Mouse (Mus musculus) limb, embryonic 10.5 days (tissue): Measurements from ENCODE around the gene Lrr1. TPM values are rescaled to one million over a fixed set of nuclear protein-coding genes. Genes with fewer than 3 reads are reported as not detected.

Experiments
- DNase-seq: peaks from one replicate; pipeline ENCODE4 v3.0.0-alpha.2; 2017; ENCODE audit warnings: low spot score
- H3K27ac ChIP-seq: fragments of 300-500 bp; sonication (generic); 2 replicates; pipeline ENCODE4 v1.5.1; 2016; ENCODE audit warnings: mild to moderate bottlenecking
- H3K27me3 ChIP-seq: fragments of 300-500 bp; sonication (generic); 2 replicates; pipeline ENCODE4 v1.6.1; 2016; ENCODE audit warnings: low read depth, mild to moderate bottlenecking; ENCODE audit not compliant: poor library complexity, severe bottlenecking
- H3K36me3 ChIP-seq: fragments of 300-500 bp; sonication (generic); 2 replicates; pipeline ENCODE4 v1.6.1; 2016; ENCODE audit warnings: mild to moderate bottlenecking, moderate library complexity
- H3K4me1 ChIP-seq: fragments of 300-500 bp; sonication (generic); 2 replicates; pipeline ENCODE4 v1.6.1; 2016
- H3K4me3 ChIP-seq: fragments of 300-500 bp; sonication (generic); 2 replicates; pipeline ENCODE4 v1.5.1; 2016; ENCODE audit warnings: mild to moderate bottlenecking, moderate library complexity
- H3K9me3 ChIP-seq: fragments of 300-500 bp; sonication (generic); replicated peaks from 2 replicates; pipeline ENCODE4 v1.6.1; 2016; ENCODE audit warnings: mild to moderate bottlenecking
- WGBS: fragments of 180-500 bp; shearing (Covaris S2); methylation state at CpG from one replicate; pipeline ENCODE4 v1.1.7; 2016; 5-methylcytosine and 5-hydroxymethylcytosine counted together
- polyA plus RNA-seq: library from polyadenylated mRNA; unstranded; fragments of >200 nt; fragmentation: Nextera tagmentation; extraction: Ambion mirVana; gene quantifications from 2 replicates; pipeline ENCODE4 v1.2.1, GENCODE M21; 2016

Lrr1 gene
- polyA plus RNA-seq, 1 experiment from 2014 or later = 30.6 TPM

DNA sequence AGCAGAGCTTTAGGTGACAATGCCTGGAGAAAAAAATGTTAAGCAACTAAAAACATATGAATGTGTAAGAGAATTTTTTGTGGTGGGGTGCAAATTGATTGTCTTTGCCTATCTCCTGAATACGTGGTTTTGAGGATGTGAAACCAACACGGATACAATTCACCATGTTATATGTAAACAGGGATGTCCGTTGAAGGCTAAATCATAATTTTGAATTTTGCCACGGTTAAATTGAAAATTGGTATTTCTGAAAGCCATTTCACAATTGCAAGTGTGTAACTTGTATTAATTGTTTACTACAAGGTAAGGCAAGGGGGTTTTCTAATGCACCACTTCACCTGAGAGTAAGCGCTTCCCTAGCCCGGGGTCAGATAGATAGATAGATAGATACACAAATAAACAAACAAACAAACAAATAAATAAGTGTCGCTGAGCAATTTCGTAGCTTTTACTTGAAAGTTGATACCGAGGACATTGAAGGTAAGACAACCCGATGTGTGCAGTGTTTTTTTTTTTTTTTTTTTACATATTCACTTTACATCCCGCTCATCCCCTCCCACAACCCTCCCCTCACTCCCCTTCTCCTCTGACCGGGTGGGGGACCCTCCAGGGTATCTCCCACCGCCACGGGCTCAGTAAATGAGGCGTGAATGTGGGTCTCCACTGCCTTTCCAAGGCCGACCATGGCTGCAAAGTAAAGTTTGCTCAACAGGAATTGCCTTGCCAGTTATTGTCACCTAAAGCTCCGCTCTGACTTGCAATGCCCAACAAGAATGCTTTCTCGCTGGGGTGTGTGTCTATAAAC is 756 bp upstream of the Lrr1 start:
- Histone ChIP-seq H3K9me3 (no peaks in the 10 kb centered on the region), H3K27ac (peak overlapping the region; percentile 98), H3K4me1 (peaks cover 9% of the 10 kb centered on the region), H3K4me3 (peak overlapping the region; percentile 94), H3K36me3 (peaks cover 11% of the 10 kb centered on the region), H3K27me3 (no peaks in the 10 kb centered on the region)
- WGBS = 9% methylated on average over 18 of the region's 18 CpGs
- no peak for DNase-seq

DNA sequence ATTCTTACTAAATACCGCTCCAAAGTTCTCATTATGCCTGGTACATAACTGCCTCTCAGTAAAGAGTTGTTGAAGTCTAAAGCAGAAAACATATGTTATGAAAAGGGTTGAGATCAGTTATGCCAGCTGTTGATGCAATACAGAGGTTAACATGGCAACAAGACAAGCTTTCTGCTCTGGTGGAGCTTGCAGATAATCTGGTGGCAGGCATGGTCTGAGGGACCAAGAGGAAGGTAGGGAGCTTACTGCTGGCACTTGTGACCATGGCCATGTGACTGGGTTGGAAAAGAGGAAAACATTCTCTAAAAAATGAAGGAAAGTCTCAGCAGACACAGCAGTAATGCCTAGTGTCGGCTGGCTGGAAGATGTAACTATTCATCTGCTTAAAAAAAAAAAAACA is 2.7 kb downstream of the Lrr1 start:
- 94% methylated on average over 2 of the region's 2 CpGs for WGBS
- Histone ChIP-seq H3K9me3 (no peaks in the 10 kb centered on the region), H3K4me3 (no peak overlapping the region), H3K27me3 (no peaks in the 10 kb centered on the region), H3K36me3 (peaks cover 45% of the 10 kb centered on the region), H3K27ac (no peak overlapping the region), H3K4me1 (peaks cover 9% of the 10 kb centered on the region)
- DNase-seq = no peak

DNA sequence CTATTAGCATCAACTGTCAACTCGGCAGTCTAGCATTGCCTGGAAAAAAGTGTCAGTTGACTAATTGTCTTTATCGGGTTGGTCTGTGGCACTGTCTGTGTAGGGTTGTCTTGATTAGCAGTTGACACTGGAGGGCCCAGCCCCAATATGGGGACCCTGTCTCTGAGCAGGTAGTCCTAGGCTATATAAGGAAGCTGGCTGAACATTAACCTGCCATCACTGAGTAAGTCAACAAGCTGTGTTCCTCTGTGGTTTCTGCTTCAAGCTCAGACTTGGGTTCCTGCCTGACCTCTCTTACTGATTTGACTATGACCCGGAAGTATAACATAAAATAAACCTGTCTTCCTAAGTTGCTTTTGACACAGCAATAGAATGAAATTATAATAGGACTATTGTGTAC is 7.4 kb downstream of the Lrr1 start:
- no peaks in the 10 kb centered on the region for H3K4me1 ChIP-seq
- H3K27me3 ChIP-seq = no peaks in the 10 kb centered on the region
- H3K9me3 ChIP-seq = no peaks in the 10 kb centered on the region
- no peak overlapping the region for H3K27ac ChIP-seq
- peaks cover 80% of the 10 kb centered on the region for H3K36me3 ChIP-seq
- DNase-seq = peak; percentile 17
- WGBS = 97% methylated on average over 3 of the region's 3 CpGs
- H3K4me3 ChIP-seq = no peak overlapping the region

DNA sequence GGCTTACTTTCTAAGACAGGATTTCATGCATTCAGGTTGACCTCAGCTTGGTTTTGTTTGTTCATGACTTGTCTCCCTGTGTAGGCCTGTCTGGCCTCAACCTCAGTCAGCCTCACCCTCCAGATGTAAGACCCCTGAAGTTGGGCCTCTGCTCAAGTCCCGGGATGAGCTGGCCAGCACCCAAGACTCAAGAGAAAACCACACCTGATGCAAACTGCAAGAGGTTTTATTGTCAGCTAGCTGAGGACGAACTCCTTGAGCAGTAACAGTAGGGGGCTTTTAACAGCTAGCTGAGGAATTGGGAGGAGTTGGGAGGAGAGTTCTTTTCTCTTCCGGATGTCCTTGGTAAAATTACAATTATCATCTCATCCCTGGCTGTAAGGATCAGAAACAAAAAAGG is 8.9 kb downstream of the Lrr1 start:
- H3K27ac ChIP-seq = no peak overlapping the region
- H3K4me3 ChIP-seq = no peak overlapping the region
- H3K9me3 ChIP-seq = no peaks in the 10 kb centered on the region
- no peaks in the 10 kb centered on the region for H3K27me3 ChIP-seq
- WGBS = 87% methylated on average over 3 of the region's 3 CpGs
- peak; percentile 20 for DNase-seq
- no peaks in the 10 kb centered on the region for H3K4me1 ChIP-seq
- H3K36me3 ChIP-seq = peaks cover 87% of the 10 kb centered on the region

DNA sequence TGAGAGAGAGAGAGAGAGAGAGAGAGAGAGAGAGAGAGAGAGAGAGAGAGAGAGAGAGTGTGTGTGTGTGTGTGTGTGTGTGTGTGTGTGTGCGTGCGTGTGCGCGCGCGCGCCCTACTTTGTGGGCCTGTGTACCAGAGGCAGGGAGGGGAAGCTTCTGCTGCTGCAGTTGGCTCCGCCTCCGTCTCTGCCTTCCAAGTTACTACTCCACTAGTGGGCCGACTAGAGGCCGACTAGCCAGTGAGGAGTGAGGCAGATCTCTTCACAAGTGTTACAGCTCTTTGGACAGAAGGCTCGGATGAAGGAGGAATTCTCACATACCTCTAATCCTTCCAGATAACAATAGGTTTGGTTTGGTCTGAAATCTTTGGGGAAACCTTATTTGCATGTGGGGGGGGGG is 10.8 kb downstream of the Lrr1 start:
- Histone ChIP-seq H3K36me3 (peaks cover 70% of the 10 kb centered on the region), H3K4me3 (no peak overlapping the region), H3K9me3 (no peaks in the 10 kb centered on the region), H3K4me1 (no peaks in the 10 kb centered on the region), H3K27me3 (no peaks in the 10 kb centered on the region), H3K27ac (no peak overlapping the region)
- peak; percentile 25 for DNase-seq
- 79% methylated on average over 12 of the region's 12 CpGs for WGBS

DNA sequence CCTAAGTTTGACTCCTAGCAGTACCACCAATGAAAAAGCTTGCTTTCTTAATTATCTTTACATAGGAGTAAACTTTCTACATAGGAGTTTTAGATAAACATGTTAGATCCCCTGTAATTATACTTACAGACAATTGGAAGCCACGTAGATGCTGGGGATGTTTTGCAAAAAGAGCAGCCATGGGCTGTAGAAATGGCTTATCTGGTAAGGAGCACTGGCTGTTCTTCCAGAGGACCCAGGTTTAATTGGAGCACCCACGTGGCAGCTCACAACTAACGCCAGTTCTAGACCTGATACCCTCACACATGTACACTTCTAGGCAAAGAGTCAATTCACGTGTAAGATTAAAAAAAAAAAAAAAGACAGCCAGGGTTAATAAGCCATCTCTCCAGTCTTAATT is 13.2 kb downstream of the Lrr1 start:
- Histone ChIP-seq H3K27ac (no peak overlapping the region), H3K9me3 (no peaks in the 10 kb centered on the region), H3K27me3 (no peaks in the 10 kb centered on the region), H3K4me3 (no peak overlapping the region), H3K36me3 (peaks cover 53% of the 10 kb centered on the region), H3K4me1 (peaks cover 13% of the 10 kb centered on the region)
- WGBS = 90% methylated on average over 4 of the region's 4 CpGs
- DNase-seq = no peak

DNA sequence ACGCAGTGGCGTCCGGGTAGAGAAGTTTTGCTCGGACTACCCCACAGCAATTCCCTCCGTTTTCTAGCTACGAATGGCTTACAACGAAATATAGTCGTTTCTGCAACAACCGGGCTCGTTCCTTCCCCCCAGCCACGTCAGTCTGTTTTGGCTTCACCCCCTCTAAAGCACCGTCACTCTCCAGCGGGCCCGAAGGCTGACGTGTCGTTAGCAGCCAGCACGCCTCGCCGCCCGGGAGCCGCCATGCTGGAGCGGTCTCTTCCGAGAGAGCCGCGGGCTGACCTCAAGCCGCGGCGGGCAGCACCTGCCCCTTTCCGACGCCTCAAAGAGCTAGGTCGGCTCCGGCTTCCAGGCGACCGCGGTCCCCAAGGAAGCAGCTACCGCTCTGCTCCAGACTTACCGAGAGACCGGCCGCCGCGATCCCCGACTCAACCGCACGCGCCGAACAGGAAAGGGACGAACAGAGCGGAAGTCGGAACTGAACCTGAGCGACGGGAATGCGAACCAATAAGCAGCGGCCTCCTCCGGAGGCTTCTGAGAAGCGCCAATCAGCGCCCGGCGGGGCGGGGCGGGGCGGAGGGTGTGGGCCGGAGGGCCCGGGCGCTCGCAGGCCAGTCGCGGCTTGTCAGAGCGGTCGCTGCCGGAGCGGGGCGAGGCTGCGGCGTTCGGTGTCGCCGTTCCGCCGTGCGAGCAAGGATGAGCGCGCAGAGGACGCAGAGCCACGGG is 15.1 kb downstream of the Lrr1 start, which contains the start of the genes Rpl36al and Mgat2:
Gene Rpl36al (minus strand): TSS at position 501 of the 726 bp plus-strand sequence.
Gene Mgat2 (plus strand): TSS at position 575 of the 726 bp plus-strand sequence.
- H3K9me3 ChIP-seq = no peaks in the 10 kb centered on the region
- WGBS = 0% methylated on average over 84 of the region's 84 CpGs
- peak; percentile 98 for DNase-seq
- H3K4me3 ChIP-seq = peak within 1 kb of the TSS; percentile 87
- peaks cover 43% of the 10 kb centered on the region for H3K36me3 ChIP-seq
- peak within 1 kb of the TSS; percentile 96 for H3K27ac ChIP-seq
- peaks cover 16% of the 10 kb centered on the region for H3K4me1 ChIP-seq
- H3K27me3 ChIP-seq = no peaks in the 10 kb centered on the region

DNA sequence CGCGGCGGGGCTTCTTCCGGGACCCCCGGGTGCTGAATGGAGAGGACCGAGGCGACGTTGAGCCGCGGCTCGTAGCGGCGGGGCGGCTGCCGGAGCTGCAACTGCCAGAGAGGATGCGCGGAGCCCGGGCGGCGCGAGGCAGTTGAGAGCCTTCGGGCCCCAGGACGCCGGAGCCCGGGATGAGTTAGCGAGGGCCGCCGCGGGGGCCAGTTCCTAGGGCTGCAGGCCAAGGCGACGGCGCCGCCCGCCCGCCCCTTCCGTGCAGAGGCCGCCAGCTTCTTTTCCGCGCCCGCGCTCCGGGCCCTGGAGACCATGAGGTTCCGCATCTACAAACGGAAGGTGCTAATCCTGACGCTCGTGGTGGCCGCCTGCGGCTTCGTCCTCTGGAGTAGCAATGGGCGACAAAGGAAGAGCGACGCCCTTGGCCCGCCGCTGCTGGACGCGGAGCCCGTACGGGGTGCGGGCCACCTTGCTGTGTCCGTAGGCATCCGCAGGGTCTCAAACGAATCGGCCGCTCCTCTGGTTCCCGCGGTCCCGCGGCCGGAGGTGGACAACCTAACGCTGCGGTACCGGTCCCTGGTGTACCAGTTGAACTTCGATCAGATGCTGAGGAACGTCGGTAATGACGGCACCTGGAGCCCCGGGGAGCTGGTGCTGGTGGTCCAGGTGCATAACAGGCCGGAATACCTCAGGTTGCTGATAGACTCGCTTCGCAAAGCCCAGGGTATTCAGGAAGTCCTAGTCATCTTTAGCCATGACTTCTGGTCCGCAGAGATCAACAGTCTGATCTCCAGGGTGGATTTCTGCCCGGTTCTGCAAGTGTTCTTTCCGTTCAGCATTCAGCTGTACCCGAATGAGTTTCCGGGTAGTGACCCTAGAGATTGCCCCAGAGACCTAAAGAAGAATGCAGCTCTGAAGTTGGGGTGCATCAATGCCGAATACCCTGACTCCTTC is 16.0 kb downstream of the Lrr1 start:
- peaks cover 44% of the 10 kb centered on the region for H3K36me3 ChIP-seq
- peak overlapping the region; percentile 87 for H3K4me3 ChIP-seq
- 4% methylated on average over 78 of the region's 86 CpGs for WGBS
- no peaks in the 10 kb centered on the region for H3K9me3 ChIP-seq
- no peaks in the 10 kb centered on the region for H3K27me3 ChIP-seq
- H3K27ac ChIP-seq = peak overlapping the region; percentile 96
- H3K4me1 ChIP-seq = peaks cover 16% of the 10 kb centered on the region
- DNase-seq = peak; percentile 76

DNA sequence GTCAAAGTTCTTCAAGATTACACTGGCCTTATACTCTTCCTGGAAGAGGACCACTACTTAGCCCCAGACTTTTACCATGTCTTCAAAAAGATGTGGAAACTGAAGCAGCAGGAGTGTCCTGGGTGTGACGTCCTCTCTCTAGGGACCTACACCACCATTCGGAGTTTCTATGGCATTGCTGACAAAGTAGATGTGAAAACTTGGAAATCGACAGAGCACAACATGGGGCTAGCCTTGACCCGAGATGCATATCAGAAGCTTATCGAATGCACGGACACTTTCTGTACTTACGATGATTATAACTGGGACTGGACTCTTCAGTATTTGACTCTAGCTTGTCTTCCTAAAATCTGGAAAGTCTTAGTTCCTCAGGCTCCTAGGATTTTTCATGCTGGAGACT is 16.8 kb downstream of the Lrr1 start:
- Histone ChIP-seq H3K27ac (peak overlapping the region; percentile 96), H3K9me3 (no peaks in the 10 kb centered on the region), H3K27me3 (no peaks in the 10 kb centered on the region), H3K4me1 (peaks cover 16% of the 10 kb centered on the region), H3K4me3 (peak overlapping the region; percentile 87), H3K36me3 (peaks cover 48% of the 10 kb centered on the region)
- WGBS = 84% methylated on average over 7 of the region's 7 CpGs
- peak; percentile 25 for DNase-seq

DNA sequence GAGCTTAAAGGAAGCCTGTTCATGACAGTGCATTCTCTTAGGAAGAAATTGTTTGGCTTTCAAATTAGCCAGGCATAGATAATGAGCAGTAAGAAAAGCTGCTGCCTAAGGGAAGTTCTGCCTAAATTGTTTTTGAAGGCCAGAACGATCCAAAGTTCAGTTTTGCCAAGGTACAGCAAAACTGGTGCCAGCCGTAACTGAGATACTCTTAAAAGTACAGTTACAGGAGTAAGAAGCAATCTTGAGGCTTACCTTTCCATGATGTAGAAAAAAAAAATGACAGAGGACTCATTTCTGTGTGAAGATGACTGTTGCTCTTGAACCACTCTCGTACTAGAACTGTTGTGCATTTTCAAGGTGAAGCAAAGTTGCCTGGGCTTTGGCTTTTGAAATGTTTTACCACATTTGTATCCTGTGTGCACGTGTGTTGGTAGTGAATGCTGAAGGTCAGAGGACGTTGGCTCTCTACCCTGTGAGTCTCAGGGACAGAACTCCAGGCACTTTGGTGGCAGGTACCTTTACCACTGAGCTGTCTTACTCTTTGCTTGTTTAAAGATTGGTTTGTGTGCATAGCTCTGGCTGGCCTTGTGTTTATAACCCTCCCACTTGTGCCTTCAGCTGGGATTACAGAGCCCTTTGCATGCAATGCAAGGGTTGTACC is 18.3 kb downstream of the Lrr1 start:
- 80% methylated on average over 5 of the region's 5 CpGs for WGBS
- H3K27me3 ChIP-seq = no peaks in the 10 kb centered on the region
- H3K4me1 ChIP-seq = peaks cover 16% of the 10 kb centered on the region
- H3K27ac ChIP-seq = no peak overlapping the region
- H3K36me3 ChIP-seq = peaks cover 52% of the 10 kb centered on the region
- peak; percentile 18 for DNase-seq
- no peaks in the 10 kb centered on the region for H3K9me3 ChIP-seq
- H3K4me3 ChIP-seq = no peak overlapping the region

DNA sequence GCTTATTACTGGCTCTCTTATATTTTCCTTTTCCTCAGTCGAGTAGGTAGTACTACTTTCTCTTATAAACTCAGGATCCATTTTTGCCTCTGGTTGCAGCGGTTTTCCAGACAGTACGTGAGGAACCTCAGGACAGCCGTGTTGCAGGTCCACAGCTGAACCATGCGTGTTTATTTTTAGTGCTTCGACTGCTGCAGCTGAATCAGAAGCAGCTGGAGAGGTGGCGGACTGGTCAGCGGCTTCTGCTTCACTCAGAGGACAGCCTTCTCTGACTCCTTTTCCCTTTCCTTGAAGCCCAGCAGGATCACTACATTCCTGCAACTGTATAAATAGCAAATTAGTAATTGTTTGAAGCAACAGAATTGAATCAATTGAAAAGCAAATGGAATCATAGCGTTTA is 21.5 kb downstream of the Lrr1 start:
- peaks cover 64% of the 10 kb centered on the region for H3K36me3 ChIP-seq
- WGBS = 95% methylated on average over 9 of the region's 9 CpGs

DNA sequence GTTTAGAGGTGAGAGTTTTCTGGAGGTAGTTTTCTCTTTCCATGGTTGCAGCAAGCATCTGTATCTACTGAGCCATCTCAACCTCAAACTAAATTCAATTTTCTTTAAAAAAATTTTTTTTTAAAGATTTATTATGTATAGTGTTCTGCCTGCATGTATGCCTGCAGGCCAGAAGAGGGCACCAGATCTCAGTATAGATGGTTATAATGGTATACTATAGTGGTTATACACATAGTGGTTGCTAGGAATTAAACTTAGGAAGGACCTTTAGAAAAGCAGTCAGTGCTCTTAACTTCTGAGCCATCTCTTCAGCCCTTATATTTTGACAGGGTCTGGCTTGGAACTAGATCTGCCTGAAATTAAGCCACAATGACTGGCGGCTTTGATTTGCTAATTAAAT is 21.9 kb downstream of the Lrr1 start:
- no peak overlapping the region for H3K27ac ChIP-seq
- DNase-seq = peak; percentile 20
- H3K9me3 ChIP-seq = no peaks in the 10 kb centered on the region
- H3K36me3 ChIP-seq = peaks cover 61% of the 10 kb centered on the region
- peaks cover 7% of the 10 kb centered on the region for H3K4me1 ChIP-seq
- no peak overlapping the region for H3K4me3 ChIP-seq
- no peaks in the 10 kb centered on the region for H3K27me3 ChIP-seq
- WGBS = 98% methylated on average over 1 of the region's 1 CpGs

More for the DNA sequence above, 21.5 kb downstream of the Lrr1 start:
- Histone ChIP-seq H3K4me3 (no peak overlapping the region), H3K4me1 (peaks cover 11% of the 10 kb centered on the region), H3K27me3 (no peaks in the 10 kb centered on the region), H3K9me3 (no peaks in the 10 kb centered on the region), H3K27ac (no peak overlapping the region)
- peak; percentile 24 for DNase-seq
